Mouse (Mus musculus): ENCODE measurements around the gene Atp2b2. TPM values are rescaled to one million over a fixed set of nuclear protein-coding genes. Genes with fewer than 3 reads are reported as not detected.

Gene Atp2b2
- total RNA-seq, 2 experiments from 2014 or later, result 0.15 TPM; not detected in 1

Other genes starting within 250 kb of the Atp2b2 start
- gene Slc6a11, start 88.6 kb upstream of the Atp2b2 start, total RNA-seq (2014; fragmentation: Nextera tagmentation), result not detected in 2 replicates
- not detected in 2 replicates for gene Slc6a11, start 88.6 kb upstream of the Atp2b2 start, total RNA-seq (2017)
- not detected in 2 replicates for gene Slc6a1, start 240.0 kb upstream of the Atp2b2 start, total RNA-seq (2014; fragmentation: Nextera tagmentation)
- not detected in 2 replicates for gene Slc6a1, start 240.0 kb upstream of the Atp2b2 start, total RNA-seq (2017)

Data from granulocyte monocyte progenitor cell, adult 5-6 weeks (primary cell).